Mouse (Mus musculus): ENCODE data around the gene Kcnh2.

The Kcnh2 gene

DNA sequence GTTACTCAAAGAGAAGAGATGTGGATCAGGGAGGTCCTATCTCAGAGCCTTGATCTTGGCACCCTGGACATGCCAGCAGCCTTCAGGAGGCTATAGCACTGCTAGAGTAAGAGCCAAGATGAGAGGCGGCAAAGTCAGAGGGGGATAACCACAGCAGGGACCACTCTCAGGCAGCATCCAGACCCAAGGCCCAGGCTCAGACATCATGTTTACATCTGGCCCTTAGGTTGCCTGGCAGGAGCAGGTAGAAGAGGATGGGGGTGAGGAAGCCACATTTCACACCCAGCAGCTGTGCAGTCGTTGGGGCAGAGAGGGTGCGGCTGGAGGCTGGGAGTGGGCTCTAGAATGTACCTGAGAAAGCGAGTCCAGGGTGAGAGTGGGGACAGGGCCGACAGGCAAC is 30.5 kb downstream of the Kcnh2 start:
- in situ Hi-C loops (cut with MboI, MseI), result no loop called here

DNA sequence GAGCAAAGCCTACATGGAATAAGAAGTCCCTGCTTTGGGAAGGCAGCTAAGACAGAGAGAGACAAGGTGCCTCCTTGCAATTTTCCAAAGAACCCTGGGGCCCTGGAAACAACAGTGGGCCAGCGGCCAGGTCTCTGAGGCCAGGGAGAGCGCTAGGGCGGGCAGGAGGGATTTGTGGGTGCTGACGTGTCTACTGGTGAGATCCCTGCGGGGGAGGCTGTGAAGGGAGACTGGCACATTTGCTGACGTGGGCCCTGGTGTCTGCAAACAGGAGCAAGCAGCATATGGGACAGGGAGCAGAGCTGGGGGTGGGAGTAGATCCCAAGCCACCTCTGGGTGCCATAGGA is 31.0 kb downstream of the Kcnh2 start:
- in situ Hi-C loops (cut with MboI, MseI), result no loop called here

- in situ Hi-C loops (cut with MboI, MseI), result no loop called here
These were observed 31.5 kb downstream of the Kcnh2 start for GRCm38 (mm10) chr5:24319776-24320466.

DNA sequence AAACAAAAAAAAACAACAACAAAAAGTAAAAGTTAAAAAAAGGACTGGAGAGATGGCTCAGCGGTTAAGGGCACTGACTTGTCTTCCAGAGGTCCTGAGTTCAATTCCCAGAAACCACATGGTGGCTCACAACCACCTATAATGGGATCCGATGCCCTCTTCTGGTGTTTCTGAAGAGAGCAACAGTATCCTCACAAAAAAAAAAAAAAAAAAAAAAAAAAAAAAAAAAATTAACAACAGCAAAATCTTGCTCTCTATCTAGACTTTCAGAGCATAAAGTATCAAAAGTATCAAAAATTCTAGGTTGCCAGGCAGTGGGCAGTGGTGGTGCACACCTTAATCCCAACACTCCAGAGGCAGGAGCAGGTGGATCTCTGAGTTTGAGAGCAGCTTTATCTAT is 42.2 kb downstream of the Kcnh2 start:
- in situ Hi-C loops (cut with MboI, MseI), result no loop called here

DNA sequence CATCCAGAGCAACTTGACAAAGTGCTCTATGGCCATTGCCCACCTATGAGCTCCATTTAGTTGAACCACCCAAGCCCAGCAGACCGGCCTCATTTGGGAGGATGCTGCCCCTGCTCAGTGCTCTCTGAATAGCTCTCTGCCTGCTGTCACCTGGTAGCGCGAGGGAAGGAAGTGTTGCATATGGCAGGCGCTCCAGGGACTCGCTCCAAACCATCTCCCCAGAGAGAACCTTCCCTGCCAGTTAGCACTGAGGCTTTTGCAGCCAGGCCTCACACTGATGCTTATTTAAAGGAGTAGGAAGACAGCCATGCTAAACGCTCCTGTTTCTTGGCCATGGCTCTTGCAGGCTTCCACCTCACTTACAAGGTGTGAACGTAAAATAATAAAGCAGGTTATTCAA is 42.8 kb downstream of the Kcnh2 start:
- in situ Hi-C loops (cut with MboI, MseI), result no loop called here

DNA sequence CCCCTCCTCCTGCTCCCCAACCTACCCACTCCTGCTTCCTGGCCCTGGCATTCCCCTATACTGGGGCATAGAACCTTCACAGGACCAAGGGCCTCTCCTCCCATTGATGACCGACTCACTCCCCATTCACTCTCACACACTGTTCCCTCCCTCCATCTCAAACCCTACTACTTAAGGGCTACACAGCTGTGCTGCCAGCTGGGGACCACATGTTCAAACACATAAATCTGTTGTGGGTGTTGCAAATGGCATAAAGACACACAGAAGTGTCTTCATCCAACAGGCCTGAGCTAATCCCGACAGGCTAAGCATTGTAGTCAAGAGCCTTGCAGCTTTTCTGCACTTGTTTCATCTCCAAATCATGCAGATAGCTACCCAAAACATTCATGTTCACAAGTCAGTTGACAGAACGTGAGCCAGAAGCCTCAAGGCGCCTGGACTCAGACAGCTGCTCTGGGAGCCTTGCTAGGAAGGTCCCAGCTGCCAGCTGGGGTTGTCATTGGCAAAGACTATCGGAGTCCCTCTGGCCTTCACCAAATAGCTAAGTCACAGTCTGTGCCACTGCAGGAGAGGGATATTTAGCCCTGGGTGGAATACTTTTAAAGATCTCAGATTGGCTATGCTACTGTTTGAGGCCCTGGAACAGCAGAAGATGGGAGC is 44.2 kb downstream of the Kcnh2 start:
- in situ Hi-C loops (cut with MboI, MseI), result no loop called here

GRCm38 (mm10) chr5:24303199-24303598 is 48.2 kb downstream of the Kcnh2 start:
- in situ Hi-C loops (cut with MboI, MseI), result no loop called here

DNA sequence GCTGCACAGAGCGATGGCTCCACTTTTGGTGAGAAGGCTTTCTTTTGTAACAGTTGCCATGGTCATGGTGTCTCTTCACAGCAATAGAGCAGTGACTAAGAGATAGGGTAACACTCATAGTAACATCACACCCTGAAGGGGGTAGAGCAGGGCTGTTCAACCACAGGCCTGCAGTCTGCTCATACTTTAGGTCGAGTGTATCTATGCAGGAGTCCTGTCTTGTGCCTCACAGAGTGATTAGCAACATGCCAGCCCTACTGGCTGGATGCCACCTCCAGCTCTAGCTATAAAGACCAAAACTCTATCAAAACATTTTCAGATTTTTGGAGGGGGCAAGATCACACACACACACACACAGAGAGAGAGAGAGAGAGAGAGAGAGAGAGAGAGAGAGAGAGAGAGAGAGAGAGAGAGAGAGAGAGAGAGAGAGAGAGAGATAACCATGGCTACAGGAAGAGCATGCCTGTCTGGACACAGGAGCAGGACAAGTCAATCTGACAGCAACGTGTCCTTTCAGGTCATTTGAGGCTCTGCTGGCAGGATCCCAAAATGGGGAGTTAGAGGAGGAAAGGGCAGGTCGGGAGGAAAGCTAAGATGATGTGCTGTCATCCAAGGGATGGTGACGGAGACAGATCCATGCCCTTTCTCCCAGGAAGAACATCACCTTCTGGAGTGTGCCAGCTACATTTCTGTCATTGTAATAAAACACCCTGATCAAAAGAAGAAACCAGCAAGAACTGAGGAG is 51.4 kb downstream of the Kcnh2 start:
- in situ Hi-C loops (cut with MboI, MseI), result no loop called here

- in situ Hi-C loops (cut with MboI, MseI), result no loop called here
These were observed 59.5 kb downstream of the Kcnh2 start for GRCm38 (mm10) chr5:24291954-24292353.

DNA sequence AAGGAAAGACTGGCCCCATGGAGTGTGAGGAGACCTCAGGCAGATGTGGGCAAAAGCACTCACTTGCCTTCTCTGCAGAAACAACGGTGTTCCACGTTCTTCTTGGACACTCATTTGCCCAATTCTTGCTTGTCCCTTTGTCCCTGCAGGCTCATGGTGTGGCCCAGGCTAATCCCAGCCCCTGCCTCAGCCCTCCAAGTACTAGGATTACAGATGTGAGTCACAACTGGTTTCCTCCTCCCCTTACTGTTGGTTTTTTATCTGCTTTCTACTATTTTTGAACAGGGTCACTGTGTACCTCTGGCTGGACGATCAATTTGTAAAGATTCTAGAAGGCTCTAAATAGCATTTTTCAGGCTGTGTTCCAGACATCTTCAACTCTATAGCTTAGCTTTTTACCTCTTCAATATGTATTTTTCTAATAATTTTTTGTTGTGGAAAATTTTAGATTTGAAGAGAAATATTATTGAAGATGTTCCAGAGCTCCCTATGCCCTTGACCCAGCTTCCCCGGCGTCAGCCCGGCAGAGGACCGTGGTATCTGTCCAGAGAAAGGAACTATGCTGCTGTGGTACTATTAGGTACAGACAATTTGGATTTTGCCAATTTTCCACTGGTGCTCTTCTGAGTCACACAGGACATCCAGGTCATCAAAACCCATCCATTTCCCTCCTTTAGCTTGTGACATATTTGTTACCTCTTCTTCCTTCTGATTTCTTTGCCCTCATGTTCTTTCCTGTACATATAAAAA is 65.0 kb downstream of the Kcnh2 start:
- in situ Hi-C loops (cut with MboI, MseI), result no loop called here

DNA sequence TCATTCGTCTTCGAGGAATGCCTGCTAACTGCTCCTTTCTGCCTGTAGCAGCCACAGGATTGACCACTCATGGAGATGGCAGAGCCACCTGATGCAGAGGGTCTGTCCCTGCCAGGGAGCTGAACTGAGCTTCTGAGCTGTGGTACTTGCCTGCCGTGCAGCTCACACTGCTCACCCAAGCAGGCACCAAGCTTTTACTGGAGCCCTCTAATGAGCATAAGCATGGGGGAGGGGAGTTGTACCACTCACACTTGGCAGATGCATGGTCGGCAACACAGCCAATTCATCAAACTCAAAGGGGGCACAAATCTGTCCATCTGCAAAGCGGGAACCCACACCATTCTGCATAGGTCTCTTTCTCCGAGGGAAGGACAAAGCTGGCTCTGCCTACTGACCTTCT is 67.3 kb downstream of the Kcnh2 start:
- in situ Hi-C loops (cut with MboI, MseI), result no loop called here

DNA sequence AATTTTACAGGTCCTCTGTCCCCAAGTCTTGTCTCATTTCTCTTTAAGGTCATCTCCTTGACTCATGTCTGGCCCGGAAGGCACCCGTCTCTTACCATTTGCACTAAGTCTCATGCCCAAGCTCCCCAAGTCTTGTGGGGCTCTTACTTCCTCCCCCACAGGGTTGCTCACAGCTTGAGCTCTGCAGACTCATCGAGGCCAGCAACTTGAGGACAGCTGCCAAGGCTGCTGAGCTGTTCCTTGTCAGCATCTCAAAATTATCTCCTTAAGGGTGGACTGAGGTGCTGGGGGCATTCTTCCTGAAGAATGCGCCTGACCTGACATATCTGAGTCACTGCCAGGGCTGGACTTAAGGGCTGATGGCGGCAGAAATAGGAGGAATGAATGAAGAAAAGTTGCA is 68.2 kb downstream of the Kcnh2 start:
- in situ Hi-C loops (cut with MboI, MseI), result no loop called here

GRCm38 (mm10) chr5:24280523-24280922 is 70.9 kb downstream of the Kcnh2 start:
- in situ Hi-C loops (cut with MboI, MseI), result no loop called here

- in situ Hi-C loops (cut with MboI, MseI), result no loop called here
These were observed 71.9 kb downstream of the Kcnh2 start for GRCm38 (mm10) chr5:24279527-24279926.

- in situ Hi-C loops (cut with MboI, MseI), result no loop called here
These were observed 73.2 kb downstream of the Kcnh2 start for GRCm38 (mm10) chr5:24278206-24278605.

DNA sequence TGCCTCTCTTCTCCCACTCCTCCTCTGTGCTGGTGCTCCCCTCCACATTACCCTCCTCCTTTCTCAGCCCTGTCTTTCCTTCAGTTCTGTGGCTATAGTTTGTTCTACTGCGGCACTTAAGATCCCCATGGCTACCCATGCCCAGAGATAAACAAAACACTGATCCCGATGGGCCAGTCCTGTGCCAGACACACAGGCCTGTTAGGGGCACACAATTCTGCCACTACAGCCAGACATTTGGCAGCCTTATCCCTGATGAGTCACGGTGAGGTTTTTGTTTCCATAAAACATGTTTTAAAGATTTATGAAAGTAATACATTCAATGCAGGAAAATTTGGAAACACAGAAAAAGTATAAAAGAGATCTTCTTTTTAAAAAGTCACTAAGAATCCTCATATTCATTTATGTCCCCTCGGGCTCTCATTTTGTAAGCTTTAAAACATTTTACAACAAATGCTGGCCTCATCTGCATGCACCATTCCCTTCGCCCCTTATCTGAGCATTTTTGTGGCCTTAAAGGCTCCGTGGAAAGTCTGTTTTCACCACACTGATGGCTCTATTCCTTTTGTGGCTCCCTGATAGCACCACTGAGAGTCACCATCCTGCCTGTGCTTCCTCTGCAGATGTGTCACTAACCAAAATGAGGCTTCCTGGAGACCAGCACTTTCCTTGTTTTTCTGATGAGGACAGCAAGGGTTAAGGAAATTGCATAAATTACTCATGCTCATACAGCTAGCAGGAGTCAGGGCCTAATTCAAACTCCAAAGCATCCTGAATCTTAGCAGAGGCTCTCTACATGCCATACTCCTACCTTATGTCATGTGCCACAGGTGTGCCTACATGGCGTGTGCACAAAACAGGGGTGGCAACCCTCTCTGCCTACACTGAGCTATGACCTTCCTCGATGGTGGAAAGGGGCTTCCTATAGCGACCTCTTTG is 77.5 kb downstream of the Kcnh2 start:
- in situ Hi-C loops (cut with MboI, MseI), result no loop called here

DNA sequence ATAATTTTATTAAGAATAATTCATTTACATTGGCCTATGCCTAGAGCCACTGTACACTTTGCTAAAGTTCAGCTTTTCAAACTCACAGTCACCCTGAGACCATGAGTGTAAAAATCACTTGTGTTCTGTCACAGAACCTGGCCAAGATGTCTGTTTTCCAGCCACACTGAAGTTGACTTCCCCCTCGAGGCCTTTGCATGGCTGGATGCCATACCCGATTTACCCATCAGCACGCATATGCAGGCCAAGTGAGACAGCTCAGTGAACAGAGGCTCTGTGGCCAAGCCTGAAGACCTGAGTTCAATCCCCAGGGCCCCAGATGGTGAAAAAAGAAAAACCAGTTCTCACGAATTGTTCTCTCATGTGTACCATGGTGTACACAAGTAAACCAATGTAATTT is 80.5 kb downstream of the Kcnh2 start:
- in situ Hi-C loops (cut with MboI, MseI), result no loop called here
